Mouse (Mus musculus) forebrain, embryonic 15.5 days (tissue): ENCODE measurements around the gene Vmn1r91. TPM values are rescaled to one million over a fixed set of nuclear protein-coding genes. Genes with fewer than 3 reads are reported as not detected.
"Not testable (repeated sequence)": the region's sequence is repeated elsewhere in the genome, so short reads cannot be mapped to it uniquely, and the experiment has no call there.

Experiments used
- ATAC-seq: fragments of 200-750 bp; cut with Nextera tagmentation; replicated peaks from 2 replicates; pipeline ENCODE4 v1.8.0; 2017; ENCODE audit warnings: mild to moderate bottlenecking, moderate TSS enrichment, moderate library complexity
- H3K27ac ChIP-seq: fragments of 300-500 bp; sonication (generic); replicated peaks from 2 replicates; pipeline ENCODE4 v1.5.1; 2015; ENCODE audit warnings: mild to moderate bottlenecking, inconsistent platforms
- H3K27me3 ChIP-seq: fragments of 300-500 bp; sonication (generic); 2 replicates; pipeline ENCODE4 v1.6.1; 2015; ENCODE audit warnings: inconsistent platforms
- H3K36me3 ChIP-seq: fragments of 300-500 bp; sonication (generic); 2 replicates; pipeline ENCODE4 v1.6.1; 2015; ENCODE audit warnings: mild to moderate bottlenecking, inconsistent platforms
- H3K4me1 ChIP-seq: fragments of 300-500 bp; sonication (generic); 2 replicates; pipeline ENCODE4 v1.6.1; 2015; ENCODE audit warnings: inconsistent platforms
- H3K4me2 ChIP-seq: fragments of 300-500 bp; sonication (generic); replicated peaks from 2 replicates; pipeline ENCODE4 v1.6.1; 2015; ENCODE audit warnings: mild to moderate bottlenecking, inconsistent platforms
- H3K4me3 ChIP-seq: fragments of 300-500 bp; sonication (generic); 2 replicates; pipeline ENCODE4 v1.5.1; 2015; ENCODE audit warnings: mild to moderate bottlenecking, inconsistent platforms
- H3K9ac ChIP-seq: fragments of 300-500 bp; sonication (generic); replicated peaks from 2 replicates; pipeline ENCODE4 v1.6.1; 2015; ENCODE audit warnings: mild to moderate bottlenecking, inconsistent platforms
- H3K9me3 ChIP-seq: fragments of 300-500 bp; sonication (generic); 2 replicates; pipeline ENCODE4 v1.6.1; 2016; ENCODE audit warnings: inconsistent platforms
- WGBS: fragments of 180-500 bp; shearing (Covaris S2); methylation state at CpG from one replicate; pipeline ENCODE4 v1.1.7; 2015; ENCODE audit warnings: mixed read lengths; 5-methylcytosine and 5-hydroxymethylcytosine counted together
- polyA plus RNA-seq: library from polyadenylated mRNA; unstranded; fragments of >200 nt; fragmentation: Nextera tagmentation; extraction: Ambion mirVana; gene quantifications from 2 replicates; pipeline ENCODE4 v1.2.1, GENCODE M21; 2015

Vmn1r91 gene
- not detected in 2 replicates for polyA plus RNA-seq

- not testable (repeated sequence) for H3K36me3 ChIP-seq, H3K27ac ChIP-seq, H3K9ac ChIP-seq, H3K4me3 ChIP-seq, H3K27me3 ChIP-seq, H3K9me3 ChIP-seq, ATAC-seq, H3K4me2 ChIP-seq, H3K4me1 ChIP-seq
- WGBS, result 84% methylated on average over 5 of the region's 5 CpGs
These were observed at the start of gene Vmn1r91 for GRCm38 (mm10) chr7:20099380-20099779. Gene Vmn1r91 (plus strand): TSS chr7:20099680.

- not testable (repeated sequence) for H3K27me3 ChIP-seq, H3K27ac ChIP-seq, ATAC-seq, H3K9ac ChIP-seq, H3K9me3 ChIP-seq, H3K4me2 ChIP-seq, H3K36me3 ChIP-seq, H3K4me3 ChIP-seq, H3K4me1 ChIP-seq
- 65% methylated on average over 4 of the region's 4 CpGs for WGBS
These were observed 35.4 kb upstream of the Vmn1r91 start for GRCm38 (mm10) chr7:20064100-20064499.

GRCm38 (mm10) chr7:20078118-20078517 is 21.4 kb upstream of the Vmn1r91 start:
- not testable (repeated sequence) for H3K4me3 ChIP-seq, H3K9ac ChIP-seq, ATAC-seq, H3K27ac ChIP-seq, H3K36me3 ChIP-seq, H3K4me1 ChIP-seq, H3K27me3 ChIP-seq, H3K4me2 ChIP-seq, H3K9me3 ChIP-seq
- 71% methylated on average over 18 of the region's 18 CpGs for WGBS

- H3K36me3 ChIP-seq, H3K27ac ChIP-seq, H3K27me3 ChIP-seq, ATAC-seq, H3K4me2 ChIP-seq, H3K4me3 ChIP-seq, H3K4me1 ChIP-seq, H3K9ac ChIP-seq, H3K9me3 ChIP-seq: not testable (repeated sequence)
- WGBS, result no CpG with 5 or more reads among the region's 2 CpGs
These were observed 23.0 kb downstream of the Vmn1r91 start, which contains the start of gene Gm16442 for GRCm38 (mm10) chr7:20122479-20122878. Gene Gm16442 (minus strand): TSS chr7:20122579.

GRCm38 (mm10) chr7:20138988-20139387 is 39.5 kb downstream of the Vmn1r91 start, which contains the start of gene Vmn1r93:
Gene Vmn1r93 (minus strand): TSS chr7:20139088.
- H3K27ac ChIP-seq, H3K4me3 ChIP-seq, H3K9me3 ChIP-seq, H3K4me1 ChIP-seq, H3K4me2 ChIP-seq, H3K27me3 ChIP-seq, ATAC-seq, H3K9ac ChIP-seq, H3K36me3 ChIP-seq: not testable (repeated sequence)
- no CpG with 5 or more reads among the region's 5 CpGs for WGBS

Other genes with a start within 250 kb of the Vmn1r91 start
- gene Gm19345, start 247.7 kb upstream of the Vmn1r91 start, polyA plus RNA-seq, result 7.6 and 8.4 TPM in 2 replicates
- 0.43 and 0.50 TPM in 2 replicates for gene Ceacam16, start 238.4 kb upstream of the Vmn1r91 start, polyA plus RNA-seq
- not detected in 2 replicates for gene Ceacam19, start 211.7 kb upstream of the Vmn1r91 start, polyA plus RNA-seq
- gene Pvr, start 178.5 kb upstream of the Vmn1r91 start, polyA plus RNA-seq, result 7.1 and 7.3 TPM in 2 replicates
- gene Igsf23, start 148.9 kb upstream of the Vmn1r91 start, polyA plus RNA-seq, result not detected in 2 replicates
- not detected in 2 replicates for gene Ceacam20, start 134.3 kb upstream of the Vmn1r91 start, polyA plus RNA-seq
- gene Nlrp9b, start 108.2 kb upstream of the Vmn1r91 start, polyA plus RNA-seq, result not detected in 2 replicates
- gene Gm16442, start 22.9 kb downstream of the Vmn1r91 start, polyA plus RNA-seq, result not detected in 2 replicates
- not detected in 2 replicates for gene Vmn1r93, start 39.4 kb downstream of the Vmn1r91 start, polyA plus RNA-seq
- not detected in 2 replicates for gene Vmn1r94, start 68.7 kb downstream of the Vmn1r91 start, polyA plus RNA-seq
- not detected in 2 replicates for gene Vmn1r95, start 94.0 kb downstream of the Vmn1r91 start, polyA plus RNA-seq
- not detected in 2 replicates for gene Gm6164, start 105.9 kb downstream of the Vmn1r91 start, polyA plus RNA-seq
- gene Gm4498, start 134.1 kb downstream of the Vmn1r91 start, polyA plus RNA-seq, result not detected in 2 replicates
- gene Gm5890, start 163.2 kb downstream of the Vmn1r91 start, polyA plus RNA-seq, result not detected in 2 replicates
- not detected in 2 replicates for gene Gm4133, start 234.4 kb downstream of the Vmn1r91 start, polyA plus RNA-seq